Mouse (Mus musculus) megakaryocyte, embryonic 14.5 days (primary cell): ENCODE data around the gene Kiss1r. TPM values are rescaled to one million over a fixed set of nuclear protein-coding genes. Genes with fewer than 3 reads are reported as not detected.

Experiments used
- H3K27me3 ChIP-seq: replicated peaks from 2 replicates; pipeline ENCODE3; 2012; ENCODE audit warnings: inconsistent platforms
- H3K36me3 ChIP-seq: replicated peaks from 2 replicates; pipeline ENCODE3; 2012; ENCODE audit warnings: low read length, inconsistent platforms, mixed read lengths
- H3K4me1 ChIP-seq: 2 replicates; pipeline ENCODE4 v1.6.1; 2012; ENCODE audit warnings: inconsistent platforms
- H3K4me3 ChIP-seq: replicated peaks from 2 replicates; pipeline ENCODE3; 2012; ENCODE audit warnings: moderate library complexity, mild to moderate bottlenecking, inconsistent platforms
- H3K9me3 ChIP-seq: 2 replicates; pipeline ENCODE4 v1.6.1; 2012; ENCODE audit warnings: inconsistent platforms
- FLI1 ChIP-seq: IDR thresholded peaks from 2 replicates; pipeline ENCODE4 v1.6.1; 2012; ENCODE audit warnings: low read length, inconsistent platforms, mixed read lengths
- GATA1 ChIP-seq: IDR thresholded peaks from 3 replicates; pipeline ENCODE4 v1.6.1; 2012; ENCODE audit warnings: mixed read lengths, low read length, inconsistent platforms, borderline replicate concordance
- polyA plus RNA-seq: library from polyadenylated mRNA; stranded (reverse); fragments of >175 nt; gene quantifications from 2 replicates; pipeline ENCODE4 v1.2.3, GENCODE M21; 2012; ENCODE audit warnings: low replicate concordance; ENCODE audit not compliant: insufficient read depth

Kiss1r gene
- polyA plus RNA-seq, 1 experiment = 4.5 TPM

DNA sequence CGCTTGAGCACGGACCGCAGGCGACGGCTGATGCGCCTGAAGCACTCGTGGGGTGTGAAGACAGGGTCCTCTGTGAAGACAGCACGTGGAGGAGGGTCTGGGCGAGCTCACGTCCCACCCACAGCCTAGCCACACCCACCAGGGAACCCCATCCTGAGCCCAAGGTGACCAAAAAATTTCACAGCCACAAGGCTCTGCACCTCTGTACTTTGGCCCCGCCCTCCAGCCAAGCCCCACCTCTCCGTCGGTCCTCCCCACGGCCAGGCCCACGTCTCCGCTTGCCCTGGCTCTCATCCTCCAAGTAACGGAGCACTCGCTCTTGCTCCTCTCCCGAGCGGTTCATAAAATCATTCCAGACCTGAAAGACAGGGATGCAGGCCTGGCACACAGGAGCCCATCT is 4.4 kb upstream of the Kiss1r start:
- H3K36me3 ChIP-seq = peaks cover 55% of the 10 kb centered on the region
- peaks cover 78% of the 10 kb centered on the region for H3K4me1 ChIP-seq
- TF ChIP-seq GATA1 = no peak
- TF ChIP-seq FLI1 = no peak
- no peaks in the 10 kb centered on the region for H3K9me3 ChIP-seq
- no peaks in the 10 kb centered on the region for H3K27me3 ChIP-seq
- peak overlapping the region; percentile 56 for H3K4me3 ChIP-seq

DNA sequence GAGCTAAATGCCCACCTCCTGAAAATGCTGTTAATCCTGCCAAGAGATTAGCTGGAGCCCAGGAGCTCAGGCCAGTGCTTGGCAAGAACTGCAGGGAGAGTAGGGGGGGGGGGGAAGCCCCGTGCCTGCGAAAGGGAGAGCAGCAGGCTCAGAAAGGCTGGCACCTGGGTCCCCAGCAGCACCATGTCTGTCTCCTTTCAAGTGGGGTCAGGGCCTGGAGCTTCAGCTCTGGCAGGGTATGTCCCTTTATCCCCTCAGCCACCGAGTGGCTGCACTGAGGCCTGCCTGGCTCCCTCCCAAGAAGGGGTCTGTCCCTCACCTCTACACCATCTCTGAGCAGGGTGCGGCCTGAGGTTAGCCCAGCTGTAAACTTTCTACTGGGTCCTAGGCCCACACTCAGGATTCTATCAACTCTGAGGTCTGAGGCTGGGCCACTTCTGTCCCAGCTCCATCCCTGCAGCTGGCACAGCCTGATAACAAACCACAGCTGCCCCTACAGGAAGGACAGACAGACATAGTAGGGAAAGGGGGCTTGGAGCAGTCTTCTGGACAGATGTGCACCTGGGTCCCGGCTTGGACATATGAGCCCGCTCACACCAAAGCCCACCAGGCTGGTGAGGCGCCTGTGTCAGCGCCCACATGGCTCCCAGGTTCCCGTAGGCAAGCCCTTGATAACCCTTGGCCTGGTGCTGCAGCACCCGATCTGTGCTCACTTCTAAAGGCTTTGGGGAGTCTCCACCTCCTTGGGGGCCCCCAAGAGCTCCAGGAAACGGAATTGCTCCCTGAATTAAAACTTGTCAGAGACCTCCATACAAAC is 2.4 kb upstream of the Kiss1r start:
- no peaks in the 10 kb centered on the region for H3K27me3 ChIP-seq
- H3K36me3 ChIP-seq = peaks cover 52% of the 10 kb centered on the region
- no peaks in the 10 kb centered on the region for H3K9me3 ChIP-seq
- peak overlapping the region; percentile 98 for H3K4me3 ChIP-seq
- H3K4me1 ChIP-seq = peaks cover 91% of the 10 kb centered on the region
- TF ChIP-seq GATA1 (peak; percentile 75; the same call in 1 of the 3 replicates), FLI1 (no peak)

DNA sequence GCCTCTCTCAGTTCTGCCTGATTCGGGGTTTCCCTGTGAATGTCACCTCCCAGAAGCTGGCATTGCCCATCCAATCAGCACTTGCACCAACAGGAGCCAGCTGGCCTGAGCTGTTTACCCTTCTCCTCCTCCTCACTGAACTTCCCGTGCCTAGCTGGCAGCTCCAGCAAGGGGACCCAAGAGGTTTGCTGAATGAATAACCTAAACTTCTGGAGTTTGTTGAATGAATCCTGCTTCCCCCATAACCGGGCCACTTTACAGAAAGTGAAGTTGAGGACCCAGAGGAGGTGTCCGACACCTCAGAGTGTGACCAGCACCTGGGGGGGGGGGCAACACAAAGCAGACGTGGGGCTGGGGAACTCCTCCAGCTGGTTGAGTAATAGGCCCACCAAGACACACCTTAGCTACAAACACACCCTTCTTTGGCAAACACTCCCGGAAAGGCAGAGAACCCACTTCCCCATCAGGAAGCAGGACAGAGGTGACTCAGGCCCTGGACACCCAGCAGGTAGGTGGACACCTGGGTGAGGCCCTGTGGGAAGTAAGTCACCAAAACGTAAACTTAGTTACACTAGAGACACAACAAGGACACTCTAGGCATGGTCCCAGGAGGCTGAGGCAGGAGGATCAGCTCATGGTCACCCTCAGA is 1.7 kb upstream of the Kiss1r start:
- Histone ChIP-seq H3K4me1 (peaks cover 90% of the 10 kb centered on the region), H3K27me3 (peaks cover 2% of the 10 kb centered on the region), H3K36me3 (peaks cover 45% of the 10 kb centered on the region), H3K9me3 (no peaks in the 10 kb centered on the region), H3K4me3 (peak overlapping the region; percentile 98)
- TF ChIP-seq GATA1 = no peak
- no peak for TF ChIP-seq FLI1

DNA sequence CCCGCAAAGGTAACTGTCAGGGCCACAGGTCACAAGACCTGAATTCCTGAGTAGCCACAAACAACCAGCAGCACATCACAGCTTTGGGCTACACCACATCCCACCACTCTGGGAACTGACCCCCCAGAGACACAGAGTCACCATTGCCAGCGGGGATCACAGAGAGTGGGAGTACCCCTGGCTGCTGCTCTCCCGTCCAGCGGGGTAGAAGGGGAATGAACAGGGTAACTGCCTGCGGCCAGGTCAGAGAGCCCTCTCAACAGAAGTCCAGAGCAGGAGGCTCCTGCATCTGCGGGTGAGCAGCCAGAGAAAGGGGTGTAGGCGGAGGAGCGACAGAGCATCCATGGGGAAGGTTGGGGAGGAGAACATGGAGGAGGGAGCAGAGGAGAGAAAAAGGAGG is 690 bp upstream of the Kiss1r start:
- H3K36me3 ChIP-seq = peaks cover 37% of the 10 kb centered on the region
- H3K4me3 ChIP-seq = peak overlapping the region; percentile 98
- H3K4me1 ChIP-seq = peaks cover 90% of the 10 kb centered on the region
- H3K27me3 ChIP-seq = peaks cover 12% of the 10 kb centered on the region
- no peaks in the 10 kb centered on the region for H3K9me3 ChIP-seq
- TF ChIP-seq GATA1 = no peak
- TF ChIP-seq FLI1 = no peak

DNA sequence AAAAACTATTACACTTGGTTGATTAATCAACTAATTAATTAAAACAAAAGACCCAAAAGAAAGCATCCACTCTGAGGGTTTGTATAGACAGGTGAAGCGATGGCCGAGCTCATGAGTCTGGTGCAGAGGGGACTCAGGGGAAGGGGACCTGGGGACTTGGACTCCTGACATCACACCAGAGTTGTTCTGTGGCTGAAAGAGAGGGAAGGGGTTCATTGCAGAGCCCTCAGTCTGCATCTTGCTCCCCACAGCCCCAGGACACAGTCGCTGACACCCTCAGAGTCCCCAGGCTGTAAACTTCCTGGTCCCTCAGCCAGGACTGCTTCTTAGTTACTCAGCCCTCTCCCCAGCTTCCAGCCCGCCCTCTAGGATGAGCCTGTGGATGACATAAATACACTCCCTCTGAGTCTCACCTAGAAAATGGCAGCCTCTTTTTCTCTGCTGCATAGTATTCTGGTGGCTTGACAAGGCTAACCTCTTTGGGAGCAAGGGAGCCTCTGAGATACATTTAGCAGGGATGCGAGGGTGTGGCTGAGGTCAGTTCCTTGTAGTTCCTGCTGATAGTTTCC is 845 bp downstream of the Kiss1r start:
- Histone ChIP-seq H3K4me1 (peaks cover 87% of the 10 kb centered on the region), H3K27me3 (peaks cover 19% of the 10 kb centered on the region), H3K4me3 (peak overlapping the region; percentile 98), H3K36me3 (peaks cover 35% of the 10 kb centered on the region), H3K9me3 (0 out of 2 replicates have a peak, but pooled peaks cover 6% of the 10 kb centered on the region)
- no peak for TF ChIP-seq GATA1
- no peak for TF ChIP-seq FLI1

DNA sequence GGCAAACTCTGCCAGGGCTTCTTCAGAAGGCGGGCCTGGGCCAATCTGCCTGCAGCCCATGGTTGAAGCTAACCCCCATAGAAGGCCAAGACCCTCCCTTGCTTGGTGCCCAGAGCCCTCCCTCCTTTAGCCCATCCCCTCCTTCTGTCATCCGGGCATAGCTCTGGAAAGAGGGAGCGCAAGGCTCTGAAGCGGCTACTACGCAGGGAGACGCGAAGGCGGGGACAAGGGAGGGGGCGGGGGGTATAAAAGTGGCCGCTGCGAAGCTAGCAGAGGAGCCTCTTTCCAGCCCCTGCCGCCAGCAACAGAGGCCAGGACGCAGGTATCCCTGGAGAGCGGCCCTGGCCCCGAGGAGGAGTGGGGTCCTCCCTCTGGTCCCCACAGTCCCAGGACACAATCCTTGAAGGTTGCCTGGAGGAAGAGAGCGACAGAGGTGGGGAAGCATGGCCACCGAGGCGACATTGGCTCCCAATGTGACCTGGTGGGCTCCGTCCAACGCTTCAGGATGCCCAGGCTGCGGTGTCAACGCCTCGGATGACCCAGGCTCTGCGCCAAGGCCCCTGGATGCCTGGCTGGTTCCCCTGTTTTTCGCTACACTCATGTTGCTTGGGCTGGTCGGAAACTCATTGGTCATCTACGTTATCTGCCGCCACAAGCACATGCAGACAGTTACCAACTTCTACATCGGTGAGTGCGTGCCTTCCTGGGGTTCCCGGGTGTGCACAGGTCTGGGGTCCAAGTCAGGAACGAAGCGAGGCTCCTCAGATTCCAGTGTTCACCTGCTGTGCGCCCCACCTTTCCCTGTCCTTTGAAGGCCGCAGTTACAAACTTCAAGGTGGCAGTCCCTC is 1.7 kb downstream of the Kiss1r start:
- peaks cover 87% of the 10 kb centered on the region for H3K4me1 ChIP-seq
- H3K9me3 ChIP-seq = 0 out of 2 replicates have a peak, but pooled peaks cover 6% of the 10 kb centered on the region
- H3K36me3 ChIP-seq = peaks cover 30% of the 10 kb centered on the region
- H3K27me3 ChIP-seq = peaks cover 19% of the 10 kb centered on the region
- H3K4me3 ChIP-seq = peak overlapping the region; percentile 80
- no peak for TF ChIP-seq GATA1
- TF ChIP-seq FLI1 = no peak

DNA sequence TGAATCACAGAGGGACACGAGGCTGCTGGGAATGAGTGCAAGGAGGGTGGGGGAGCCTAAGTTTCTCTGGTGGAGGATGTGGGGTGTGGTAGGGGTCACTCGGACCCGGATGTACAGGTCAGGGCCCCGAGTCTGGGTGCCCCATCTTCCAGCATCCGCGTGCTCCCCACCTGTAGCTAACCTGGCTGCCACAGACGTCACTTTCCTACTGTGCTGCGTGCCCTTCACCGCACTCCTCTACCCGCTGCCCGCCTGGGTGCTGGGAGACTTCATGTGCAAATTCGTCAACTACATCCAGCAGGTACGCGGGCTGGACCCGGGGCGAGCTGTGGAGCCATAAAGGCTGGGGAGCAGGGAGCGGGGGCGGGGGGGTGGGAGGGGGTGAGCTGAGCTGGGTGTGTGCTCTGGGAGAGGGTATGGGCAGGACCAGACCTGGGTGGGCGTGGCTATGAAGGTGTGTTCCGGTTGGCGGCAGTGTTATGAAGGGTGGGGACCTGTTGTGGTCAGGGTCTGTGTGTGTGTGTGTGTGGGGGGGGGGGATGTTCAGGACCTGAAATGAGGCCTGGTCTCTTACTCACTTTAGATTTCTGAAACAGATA is 2.6 kb downstream of the Kiss1r start:
- Histone ChIP-seq H3K4me1 (peaks cover 86% of the 10 kb centered on the region), H3K27me3 (peaks cover 19% of the 10 kb centered on the region)
- TF ChIP-seq FLI1 = no peak
- TF ChIP-seq GATA1 = no peak

DNA sequence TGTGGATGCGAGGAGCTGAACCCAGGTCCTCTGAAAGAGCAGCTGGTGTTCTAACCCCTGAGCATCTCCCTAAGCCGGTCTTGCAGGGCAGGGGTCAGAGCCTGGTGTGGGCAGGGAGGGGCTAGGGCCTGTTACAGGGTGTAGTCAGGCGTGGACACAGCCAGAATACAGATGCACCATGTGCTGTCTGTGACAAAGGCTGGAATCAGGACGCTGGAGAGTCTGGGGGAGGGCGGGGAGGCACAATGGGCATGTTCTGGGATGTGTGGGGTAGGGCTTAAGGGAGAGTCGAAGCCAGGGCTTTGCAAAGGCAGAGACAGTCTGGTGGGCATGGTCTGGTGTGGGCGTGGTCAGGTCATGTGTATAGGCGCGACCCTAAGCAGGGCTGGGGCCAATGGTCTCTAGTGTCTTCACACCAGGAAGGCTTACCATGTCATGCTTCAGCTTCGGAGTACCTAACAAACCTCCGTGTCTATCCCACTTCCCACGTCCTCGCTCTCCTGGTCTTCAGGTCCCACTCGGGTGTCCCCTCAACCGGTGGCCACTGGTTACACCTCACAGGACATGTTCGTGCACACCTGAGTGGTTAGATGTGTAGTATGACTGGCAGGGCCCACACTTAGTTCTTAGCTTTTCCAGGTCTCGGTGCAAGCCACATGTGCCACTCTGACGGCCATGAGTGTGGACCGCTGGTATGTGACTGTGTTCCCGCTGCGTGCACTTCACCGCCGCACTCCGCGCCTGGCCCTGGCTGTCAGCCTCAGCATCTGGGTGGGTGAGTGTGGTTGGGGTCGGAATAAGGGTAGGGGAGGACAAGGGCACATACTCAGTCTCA is 3.5 kb downstream of the Kiss1r start:
- 0 out of 2 replicates have a peak, but pooled peaks cover 6% of the 10 kb centered on the region for H3K9me3 ChIP-seq
- peak overlapping the region; percentile 30 for H3K4me3 ChIP-seq

More for the DNA sequence above, 2.6 kb downstream of the Kiss1r start:
- 0 out of 2 replicates have a peak, but pooled peaks cover 6% of the 10 kb centered on the region for H3K9me3 ChIP-seq
- H3K4me3 ChIP-seq = peak overlapping the region; percentile 46
- peaks cover 22% of the 10 kb centered on the region for H3K36me3 ChIP-seq

More for the DNA sequence above, 3.5 kb downstream of the Kiss1r start:
- Histone ChIP-seq H3K27me3 (peaks cover 19% of the 10 kb centered on the region), H3K36me3 (peaks cover 21% of the 10 kb centered on the region), H3K4me1 (peaks cover 83% of the 10 kb centered on the region)
- no peak for TF ChIP-seq GATA1
- TF ChIP-seq FLI1 = no peak
